Mouse (Mus musculus): ENCODE data around the gene Lrrk1.

The Lrrk1 gene

GRCm38 (mm10) chr7:66333906-66334500 is 54.1 kb downstream of the Lrrk1 start:
- no peak for DNase-seq

GRCm38 (mm10) chr7:66332340-66332739 is 55.8 kb downstream of the Lrrk1 start:
- DNase-seq, result no peak

GRCm38 (mm10) chr7:66330610-66331009 is 57.5 kb downstream of the Lrrk1 start:
- no peak for DNase-seq

GRCm38 (mm10) chr7:66327516-66327915 is 60.6 kb downstream of the Lrrk1 start:
- no peak for DNase-seq

GRCm38 (mm10) chr7:66325419-66326053 is 62.6 kb downstream of the Lrrk1 start:
- no peak for DNase-seq

- no peak for DNase-seq
These were observed 64.7 kb downstream of the Lrrk1 start for GRCm38 (mm10) chr7:66323252-66324015.

GRCm38 (mm10) chr7:66320996-66321395 is 67.2 kb downstream of the Lrrk1 start:
- peak; percentile 52 for DNase-seq

- DNase-seq, result no peak
These were observed 70.0 kb downstream of the Lrrk1 start for GRCm38 (mm10) chr7:66318147-66318546.

- DNase-seq, result peak; percentile 57
These were observed 77.2 kb downstream of the Lrrk1 start for GRCm38 (mm10) chr7:66310670-66311656.

GRCm38 (mm10) chr7:66309950-66310669 is 78.0 kb downstream of the Lrrk1 start:
- peak; percentile 39 for DNase-seq

GRCm38 (mm10) chr7:66309240-66309949 is 78.8 kb downstream of the Lrrk1 start:
- no peak for DNase-seq

- DNase-seq, result no peak
These were observed 79.4 kb downstream of the Lrrk1 start for GRCm38 (mm10) chr7:66308581-66309239.

GRCm38 (mm10) chr7:66307791-66308190 is 80.4 kb downstream of the Lrrk1 start:
- DNase-seq, result no peak

- no peak for DNase-seq
These were observed 82.4 kb downstream of the Lrrk1 start for GRCm38 (mm10) chr7:66305714-66306198.

GRCm38 (mm10) chr7:66304993-66305713 is 83.0 kb downstream of the Lrrk1 start:
- no peak for DNase-seq

GRCm38 (mm10) chr7:66303922-66304660 is 84.1 kb downstream of the Lrrk1 start:
- DNase-seq, result no peak

- no peak for DNase-seq
These were observed 86.7 kb downstream of the Lrrk1 start for GRCm38 (mm10) chr7:66301486-66301885.

- no peak for DNase-seq
These were observed 87.5 kb downstream of the Lrrk1 start for GRCm38 (mm10) chr7:66300680-66301079.

- DNase-seq, result no peak
These were observed 90.5 kb downstream of the Lrrk1 start for GRCm38 (mm10) chr7:66297656-66298021.
